Mouse (Mus musculus) kidney, postnatal 25 days (tissue): ENCODE data around the gene Zfp954.
"Not testable (repeated sequence)": the region's sequence is repeated elsewhere in the genome, so short reads cannot be mapped to it uniquely, and the experiment has no call there.

Experiments
- DNase-seq, 2 experiments: peaks; one replicate each; pipeline ENCODE4 v3.0.0; 2021; ENCODE audit warnings: mixed read lengths in 2 of 2

Gene Zfp954

DNA sequence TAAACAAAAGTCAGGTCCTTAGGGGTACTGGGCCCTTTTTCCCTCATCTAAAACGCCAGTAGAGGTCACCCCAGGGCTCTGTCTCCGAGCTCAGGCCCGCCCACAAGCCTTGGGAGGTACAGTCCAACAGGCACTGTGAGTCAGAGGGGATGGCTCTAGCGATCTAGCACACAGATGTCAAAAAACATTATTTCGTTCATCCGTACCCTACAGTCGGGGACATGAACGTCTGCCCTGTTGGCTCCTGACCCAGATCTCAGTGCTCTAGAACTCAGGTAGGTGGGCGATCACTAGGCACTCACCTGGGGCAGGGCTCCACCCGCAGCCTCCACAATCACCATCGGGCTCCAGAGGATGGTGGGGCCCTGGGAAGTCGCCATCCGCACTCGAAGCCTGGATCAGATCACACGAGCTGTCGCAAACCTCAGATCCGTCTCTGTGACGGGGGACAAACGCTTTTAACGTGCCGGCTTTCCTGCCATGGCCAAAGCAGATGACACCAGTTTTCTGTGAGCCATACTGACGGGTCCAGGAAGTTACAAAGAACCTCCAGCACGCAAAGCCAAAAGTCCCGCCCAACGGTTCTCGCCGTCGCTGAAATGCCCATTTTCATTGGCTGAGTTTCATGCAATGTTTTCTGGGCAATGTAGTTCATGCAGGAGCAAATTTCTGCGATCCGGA lies at the start of gene Zfp954:
TSS of gene Zfp954 (minus strand) at position 568 of the 681 bp plus-strand sequence.
- peak; percentile 89 to 92 for DNase-seq

GRCm38 (mm10) chr7:7145991-7146608 lies 24.8 kb upstream of the Zfp954 start:
- DNase-seq, result no peak

- no peak for DNase-seq
Observed at GRCm38 (mm10) chr7:7144215-7144614, 22.9 kb upstream of the Zfp954 start.

DNA sequence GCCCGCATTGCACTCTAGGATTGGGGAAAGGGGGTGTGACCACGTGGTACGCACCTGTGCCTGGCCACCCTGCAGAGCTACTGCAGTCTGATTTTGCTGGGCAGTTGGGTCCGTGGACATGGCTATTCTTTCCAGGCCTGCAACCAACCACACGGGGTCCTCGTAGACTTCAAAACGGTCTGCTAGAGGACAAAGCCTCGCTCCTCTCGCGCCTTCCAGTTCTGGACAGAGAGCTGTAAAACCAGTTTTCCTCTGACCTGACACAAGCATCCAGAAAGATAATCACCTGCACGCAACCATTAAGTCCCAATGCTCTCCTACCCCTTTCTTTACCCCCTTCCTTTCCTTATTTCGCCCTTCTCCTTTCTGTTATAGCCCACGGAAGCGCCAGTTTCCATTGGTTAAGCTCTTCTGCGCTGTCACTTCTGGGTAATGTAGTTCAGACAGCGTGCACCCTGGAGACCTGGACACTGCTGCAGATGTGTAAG lies 15.1 kb upstream of the Zfp954 start, which contains the start of gene Zfp773:
TSS of gene Zfp773 (minus strand) at position 377 of the 488 bp plus-strand sequence.
- peak; percentile 60 to 78 for DNase-seq

GRCm38 (mm10) chr7:7132751-7133150 lies 11.5 kb upstream of the Zfp954 start:
- DNase-seq, result no peak

DNA sequence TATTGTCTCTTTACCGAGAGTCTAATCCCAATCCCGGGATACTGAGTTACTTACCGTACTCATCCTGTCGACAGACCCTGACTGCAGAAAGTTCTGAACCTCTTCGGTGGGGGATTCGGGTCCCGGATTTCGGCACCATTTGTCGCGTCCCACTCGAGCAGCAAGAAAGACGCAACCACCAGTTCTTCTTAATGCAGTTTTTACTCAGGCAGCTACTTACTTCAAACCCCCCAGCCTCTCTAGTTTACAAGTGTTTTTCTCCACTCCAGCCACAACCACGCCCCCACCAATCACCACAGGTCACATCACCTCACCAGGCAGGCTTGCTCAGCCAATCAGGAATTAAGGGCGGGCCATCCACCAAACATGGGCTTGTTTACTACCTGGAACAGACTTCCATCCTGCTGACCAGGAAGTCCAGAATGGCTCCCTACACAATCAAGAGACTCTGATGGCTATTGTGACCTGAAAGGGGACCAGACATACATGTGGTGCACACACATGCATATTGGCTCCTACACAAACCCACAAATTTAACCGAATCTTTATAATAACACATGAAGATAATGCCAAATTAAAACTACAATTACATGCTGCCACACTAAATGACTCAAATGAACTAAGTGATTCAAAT lies 9.3 kb upstream of the Zfp954 start:
- not testable (repeated sequence) for DNase-seq

GRCm38 (mm10) chr7:7121602-7121980 lies 303 bp upstream of the Zfp954 start:
- no peak for DNase-seq

DNA sequence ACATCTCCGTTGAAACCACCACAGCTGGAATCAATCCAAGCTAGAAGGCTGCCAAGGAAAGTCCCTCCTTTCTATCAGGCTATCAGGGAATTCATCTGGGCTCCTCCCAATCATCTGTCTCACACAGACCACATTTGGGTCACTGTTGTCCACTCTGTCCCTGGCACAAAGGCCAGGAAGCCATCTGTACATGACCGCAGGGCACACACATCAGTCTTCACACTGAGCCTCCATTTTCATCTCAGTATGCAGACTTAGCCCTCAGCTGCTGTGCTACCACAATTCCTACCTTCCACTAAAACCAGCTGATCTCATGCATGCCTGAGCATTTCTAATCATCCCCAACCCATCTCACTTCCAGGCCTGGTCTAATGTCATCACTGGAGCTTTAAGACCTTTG lies 2.8 kb downstream of the Zfp954 start:
- no peak for DNase-seq

GRCm38 (mm10) chr7:7108501-7108900 lies 12.8 kb downstream of the Zfp954 start:
- no peak for DNase-seq
